Mouse (Mus musculus) liver, postnatal 0 days (tissue): ENCODE measurements around the gene Rrp36. TPM values are rescaled to one million over a fixed set of nuclear protein-coding genes. Genes with fewer than 3 reads are reported as not detected.

Source experiments
- ATAC-seq: fragments of 200-750 bp; cut with Nextera tagmentation; 2 replicates; pipeline ENCODE4 v1.8.0; 2017; ENCODE audit warnings: mild to moderate bottlenecking, moderate library complexity
- DNase-seq: peaks from one replicate; pipeline ENCODE4 v3.0.0-alpha.2; 2016
- H3K27ac ChIP-seq: fragments of 300-500 bp; sonication (generic); 2 replicates; pipeline ENCODE4 v1.5.1; 2014; ENCODE audit warnings: antibody characterized with exemption, moderate library complexity, mild to moderate bottlenecking, low read depth
- H3K27me3 ChIP-seq: fragments of 300-500 bp; sonication (generic); 2 replicates; pipeline ENCODE4 v1.6.1; 2014; ENCODE audit warnings: low read length, control low read depth, mixed read lengths; ENCODE audit not compliant: insufficient read depth
- H3K36me3 ChIP-seq: fragments of 300-500 bp; sonication (generic); replicated peaks from 2 replicates; pipeline ENCODE4 v1.6.1; 2014; ENCODE audit warnings: mild to moderate bottlenecking, control low read depth, low read length, moderate library complexity, mixed read lengths; ENCODE audit not compliant: insufficient read depth
- H3K4me1 ChIP-seq: fragments of 300-500 bp; sonication (generic); 2 replicates; pipeline ENCODE4 v1.6.1; 2014; ENCODE audit warnings: antibody characterized with exemption, mild to moderate bottlenecking, control low read depth; ENCODE audit not compliant: insufficient read depth
- H3K4me2 ChIP-seq: fragments of 300-500 bp; sonication (generic); 2 replicates; pipeline ENCODE4 v1.6.1; 2014; ENCODE audit warnings: low read depth, mild to moderate bottlenecking, low read length, moderate library complexity, mixed read lengths
- H3K4me3 ChIP-seq: fragments of 300-500 bp; sonication (generic); 2 replicates; pipeline ENCODE4 v1.5.1; 2014; ENCODE audit warnings: low read depth, low read length
- H3K9ac ChIP-seq: fragments of 300-500 bp; sonication (generic); replicated peaks from 2 replicates; pipeline ENCODE4 v1.6.1; 2014; ENCODE audit warnings: mild to moderate bottlenecking, moderate library complexity
- H3K9me3 ChIP-seq: fragments of 300-500 bp; sonication (generic); 2 replicates; pipeline ENCODE4 v1.6.1; 2016; ENCODE audit warnings: mild to moderate bottlenecking, control low read depth, low read length, mixed read lengths
- CTCF ChIP-seq: sonication (generic); IDR thresholded peaks from 2 replicates; pipeline ENCODE4 v1.5.1; 2016; ENCODE audit warnings: antibody characterized with exemption, low read depth
- EP300 ChIP-seq: IDR thresholded peaks from 2 replicates; pipeline ENCODE4 v1.6.1; 2016; ENCODE audit warnings: antibody characterized with exemption, low read depth, mild to moderate bottlenecking
- WGBS: fragments of 180-500 bp; shearing (Covaris S2); extraction: QIAGEN DNeasy Blood & Tissue Kit; methylation state at CpG from one replicate; pipeline ENCODE4 v1.1.7; 2014; ENCODE audit not compliant: insufficient replicate concordance; 5-methylcytosine and 5-hydroxymethylcytosine counted together
- polyA plus RNA-seq: library from polyadenylated mRNA; unstranded; fragments of >200 nt; fragmentation: Nextera tagmentation; extraction: Ambion mirVana; gene quantifications from 2 replicates; pipeline ENCODE4 v1.2.1, GENCODE M21; 2015

The Rrp36 gene
- polyA plus RNA-seq, 1 experiment from 2014 or later = 28.1 TPM

- ATAC-seq (no peak), DNase-seq (no peak)
- Histone ChIP-seq H3K4me3 (no peak overlapping the region), H3K4me1 (no peaks in the 10 kb centered on the region), H3K4me2 (no peak overlapping the region), H3K27ac (no peak overlapping the region), H3K9ac (no peak overlapping the region), H3K27me3 (no peaks in the 10 kb centered on the region), H3K9me3 (no peaks in the 10 kb centered on the region), H3K36me3 (peaks cover 42% of the 10 kb centered on the region)
- TF ChIP-seq CTCF = no peak
- TF ChIP-seq EP300 = no peak
- WGBS = 85% methylated on average over 5 of the region's 5 CpGs
Observed at GRCm38 (mm10) chr17:46662730-46663129, 11.4 kb downstream of the Rrp36 start.

GRCm38 (mm10) chr17:46661981-46662380 lies 12.2 kb downstream of the Rrp36 start:
- no peak for ATAC-seq
- H3K9me3 ChIP-seq = no peaks in the 10 kb centered on the region
- WGBS = 86% methylated on average over 12 of the region's 12 CpGs
- H3K36me3 ChIP-seq = peaks cover 42% of the 10 kb centered on the region
- DNase-seq = no peak
- no peak for TF ChIP-seq CTCF
- no peak for TF ChIP-seq EP300
- no peak overlapping the region for H3K4me3 ChIP-seq
- H3K4me1 ChIP-seq = no peaks in the 10 kb centered on the region
- H3K9ac ChIP-seq = no peak overlapping the region
- no peak overlapping the region for H3K27ac ChIP-seq
- no peaks in the 10 kb centered on the region for H3K27me3 ChIP-seq
- H3K4me2 ChIP-seq = no peak overlapping the region

- TF ChIP-seq EP300 (no peak), CTCF (no peak)
- H3K4me2 ChIP-seq = no peak overlapping the region
- no peaks in the 10 kb centered on the region for H3K4me1 ChIP-seq
- no peak for DNase-seq
- H3K27me3 ChIP-seq = no peaks in the 10 kb centered on the region
- no peak overlapping the region for H3K9ac ChIP-seq
- peaks cover 42% of the 10 kb centered on the region for H3K36me3 ChIP-seq
- no peak overlapping the region for H3K4me3 ChIP-seq
- no peaks in the 10 kb centered on the region for H3K9me3 ChIP-seq
- no peak overlapping the region for H3K27ac ChIP-seq
- ATAC-seq = no peak
- WGBS = 82% methylated on average over 9 of the region's 9 CpGs
Observed at GRCm38 (mm10) chr17:46661351-46661750, 12.8 kb downstream of the Rrp36 start.

- H3K36me3 ChIP-seq = peaks cover 23% of the 10 kb centered on the region
- ATAC-seq = no peak
- H3K4me1 ChIP-seq = peaks cover 7% of the 10 kb centered on the region
- H3K4me2 ChIP-seq = no peak overlapping the region
- H3K27me3 ChIP-seq = no peaks in the 10 kb centered on the region
- no peak overlapping the region for H3K27ac ChIP-seq
- TF ChIP-seq CTCF = no peak
- no peak for TF ChIP-seq EP300
- DNase-seq = no peak
- WGBS = 72% methylated on average over 6 of the region's 6 CpGs
- H3K9ac ChIP-seq = no peak overlapping the region
- no peaks in the 10 kb centered on the region for H3K9me3 ChIP-seq
- H3K4me3 ChIP-seq = no peak overlapping the region
Observed at GRCm38 (mm10) chr17:46656054-46656453, 18.1 kb downstream of the Rrp36 start.

- 0 out of 2 replicates have a peak overlapping the region, but pooled peaks have one; percentile 62 for H3K4me3 ChIP-seq
- H3K4me1 ChIP-seq = peaks cover 17% of the 10 kb centered on the region
- H3K9me3 ChIP-seq = no peaks in the 10 kb centered on the region
- H3K27me3 ChIP-seq = no peaks in the 10 kb centered on the region
- peak overlapping the region; percentile 91 for H3K4me2 ChIP-seq
- no peak for ATAC-seq
- 73% methylated on average over 20 of the region's 20 CpGs for WGBS
- H3K27ac ChIP-seq = no peak overlapping the region
- H3K9ac ChIP-seq = peak overlapping the region; percentile 70
- DNase-seq = no peak
- TF ChIP-seq CTCF = no peak
- TF ChIP-seq EP300 = no peak
- peaks cover 21% of the 10 kb centered on the region for H3K36me3 ChIP-seq
Observed at GRCm38 (mm10) chr17:46651755-46652547, 22.2 kb downstream of the Rrp36 start.

- no peaks in the 10 kb centered on the region for H3K27me3 ChIP-seq
- H3K36me3 ChIP-seq = peaks cover 21% of the 10 kb centered on the region
- H3K9ac ChIP-seq = peak overlapping the region; percentile 70
- H3K4me3 ChIP-seq = peak overlapping the region; percentile 62
- no peaks in the 10 kb centered on the region for H3K9me3 ChIP-seq
- H3K4me2 ChIP-seq = peak overlapping the region; percentile 91
- H3K27ac ChIP-seq = 0 out of 2 replicates have a peak overlapping the region, but pooled peaks have one; percentile 84
- no peak for ATAC-seq
- 72% methylated on average over 17 of the region's 17 CpGs for WGBS
- H3K4me1 ChIP-seq = peaks cover 23% of the 10 kb centered on the region
- TF ChIP-seq EP300 (no peak), CTCF (no peak)
- DNase-seq = no peak
Observed at GRCm38 (mm10) chr17:46651292-46651691, 22.9 kb downstream of the Rrp36 start.
